Mouse (Mus musculus): ENCODE data around the gene Gm136. TPM values are rescaled to one million over a fixed set of nuclear protein-coding genes. Genes with fewer than 3 reads are reported as not detected.

Gene Gm136
- polyA plus RNA-seq, 1 experiment from 2014 or later = not detected

GRCm38 (mm10) chr4:34723186-34723585 is 32.9 kb downstream of the Gm136 start:
- Histone ChIP-seq H3K9ac (ENCODE audit: low read length) (no peak overlapping the region), H3K9me3 (replicated peaks; ENCODE audit: control insufficient read depth, low read length) (peaks cover 5% of the 10 kb centered on the region; the same call in 1 of the 2 replicates), H3K27me3 (replicated peaks; ENCODE audit: control insufficient read depth, insufficient read depth, low read length) (no peaks in the 10 kb centered on the region), H3K36me3 (ENCODE audit: control insufficient read depth, insufficient read depth, low read length) (no peaks in the 10 kb centered on the region), H3K4me2 (ENCODE audit: low read length) (no peak overlapping the region), H3K4me3 (ENCODE audit: low read depth, low read length) (no peak overlapping the region), H3K27ac (ENCODE audit: low read depth, low read length) (no peak overlapping the region), H3K4me1 (ENCODE audit: control insufficient read depth, insufficient read depth, low read length) (no peaks in the 10 kb centered on the region)
- 70% methylated on average over 4 of the region's 4 CpGs for WGBS
- no peak for DNase-seq (ENCODE audit: low spot score)
- ATAC-seq = no peak

- Histone ChIP-seq H3K36me3 (ENCODE audit: control insufficient read depth, insufficient read depth, low read length) (no peaks in the 10 kb centered on the region), H3K4me2 (ENCODE audit: low read length) (no peak overlapping the region), H3K27ac (ENCODE audit: low read depth, low read length) (no peak overlapping the region), H3K27me3 (replicated peaks; ENCODE audit: control insufficient read depth, insufficient read depth, low read length) (no peaks in the 10 kb centered on the region), H3K9ac (ENCODE audit: low read length) (no peak overlapping the region), H3K4me3 (ENCODE audit: low read depth, low read length) (no peak overlapping the region), H3K9me3 (replicated peaks; ENCODE audit: control insufficient read depth, low read length) (peaks cover 5% of the 10 kb centered on the region; the same call in 1 of the 2 replicates), H3K4me1 (ENCODE audit: control insufficient read depth, insufficient read depth, low read length) (no peaks in the 10 kb centered on the region)
- ATAC-seq = no peak
- no peak for DNase-seq (ENCODE audit: low spot score)
- WGBS = 91% methylated on average over 7 of the region's 7 CpGs
Observed at GRCm38 (mm10) chr4:34720127-34720895, 35.8 kb downstream of the Gm136 start.

- H3K4me1 ChIP-seq (ENCODE audit: control insufficient read depth, insufficient read depth, low read length) = no peaks in the 10 kb centered on the region
- H3K9me3 ChIP-seq (replicated peaks; ENCODE audit: control insufficient read depth, low read length) = peaks cover 5% of the 10 kb centered on the region; the same call in 1 of the 2 replicates
- WGBS = 97% methylated on average over 12 of the region's 12 CpGs
- H3K27ac ChIP-seq (ENCODE audit: low read depth, low read length) = no peak overlapping the region
- no peak for ATAC-seq
- H3K36me3 ChIP-seq (ENCODE audit: control insufficient read depth, insufficient read depth, low read length) = no peaks in the 10 kb centered on the region
- H3K27me3 ChIP-seq (replicated peaks; ENCODE audit: control insufficient read depth, insufficient read depth, low read length) = no peaks in the 10 kb centered on the region
- no peak overlapping the region for H3K4me2 ChIP-seq (ENCODE audit: low read length)
- no peak overlapping the region for H3K9ac ChIP-seq (ENCODE audit: low read length)
- DNase-seq (ENCODE audit: low spot score) = no peak
- H3K4me3 ChIP-seq (ENCODE audit: low read depth, low read length) = no peak overlapping the region
Observed at GRCm38 (mm10) chr4:34719421-34719820, 36.6 kb downstream of the Gm136 start.

- no peak overlapping the region for H3K4me3 ChIP-seq (ENCODE audit: low read depth, low read length)
- H3K27ac ChIP-seq (ENCODE audit: low read depth, low read length) = no peak overlapping the region
- no peaks in the 10 kb centered on the region for H3K27me3 ChIP-seq (replicated peaks; ENCODE audit: control insufficient read depth, insufficient read depth, low read length)
- H3K36me3 ChIP-seq (ENCODE audit: control insufficient read depth, insufficient read depth, low read length) = no peaks in the 10 kb centered on the region
- 94% methylated on average over 1 of the region's 1 CpGs for WGBS
- ATAC-seq = no peak
- H3K9me3 ChIP-seq (replicated peaks; ENCODE audit: control insufficient read depth, low read length) = peaks cover 5% of the 10 kb centered on the region; the same call in 1 of the 2 replicates
- no peak overlapping the region for H3K4me2 ChIP-seq (ENCODE audit: low read length)
- no peak for DNase-seq (ENCODE audit: low spot score)
- no peak overlapping the region for H3K9ac ChIP-seq (ENCODE audit: low read length)
- H3K4me1 ChIP-seq (ENCODE audit: control insufficient read depth, insufficient read depth, low read length) = no peaks in the 10 kb centered on the region
Observed at GRCm38 (mm10) chr4:34715062-34715461, 41.0 kb downstream of the Gm136 start.

GRCm38 (mm10) chr4:34708127-34708526 is 47.9 kb downstream of the Gm136 start:
- no peaks in the 10 kb centered on the region for H3K27me3 ChIP-seq (replicated peaks; ENCODE audit: control insufficient read depth, insufficient read depth, low read length)
- no peak overlapping the region for H3K27ac ChIP-seq (ENCODE audit: low read depth, low read length)
- no peak overlapping the region for H3K4me3 ChIP-seq (ENCODE audit: low read depth, low read length)
- no peak overlapping the region for H3K9ac ChIP-seq (ENCODE audit: low read length)
- DNase-seq (ENCODE audit: low spot score) = no peak
- no peak overlapping the region for H3K4me2 ChIP-seq (ENCODE audit: low read length)
- ATAC-seq = no peak
- H3K36me3 ChIP-seq (ENCODE audit: control insufficient read depth, insufficient read depth, low read length) = no peaks in the 10 kb centered on the region
- H3K4me1 ChIP-seq (ENCODE audit: control insufficient read depth, insufficient read depth, low read length) = no peaks in the 10 kb centered on the region
- no peaks in the 10 kb centered on the region for H3K9me3 ChIP-seq (replicated peaks; ENCODE audit: control insufficient read depth, low read length)
- WGBS = 91% methylated on average over 3 of the region's 3 CpGs

- DNase-seq (ENCODE audit: low spot score) (no peak), ATAC-seq (no peak)
- H3K4me3 ChIP-seq (ENCODE audit: low read depth, low read length) = no peak overlapping the region
- H3K27ac ChIP-seq (ENCODE audit: low read depth, low read length) = no peak overlapping the region
- H3K27me3 ChIP-seq (replicated peaks; ENCODE audit: control insufficient read depth, insufficient read depth, low read length) = no peaks in the 10 kb centered on the region
- H3K9me3 ChIP-seq (replicated peaks; ENCODE audit: control insufficient read depth, low read length) = no peaks in the 10 kb centered on the region
- 82% methylated on average over 3 of the region's 3 CpGs for WGBS
- no peak overlapping the region for H3K9ac ChIP-seq (ENCODE audit: low read length)
- H3K4me2 ChIP-seq (ENCODE audit: low read length) = no peak overlapping the region
- no peaks in the 10 kb centered on the region for H3K36me3 ChIP-seq (ENCODE audit: control insufficient read depth, insufficient read depth, low read length)
- no peaks in the 10 kb centered on the region for H3K4me1 ChIP-seq (ENCODE audit: control insufficient read depth, insufficient read depth, low read length)
Observed at GRCm38 (mm10) chr4:34707248-34707647, 48.8 kb downstream of the Gm136 start.

GRCm38 (mm10) chr4:34703029-34703428 is 53.0 kb downstream of the Gm136 start:
- H3K9ac ChIP-seq (ENCODE audit: low read length) = no peak overlapping the region
- no peaks in the 10 kb centered on the region for H3K27me3 ChIP-seq (replicated peaks; ENCODE audit: control insufficient read depth, insufficient read depth, low read length)
- WGBS = 77% methylated on average over 4 of the region's 4 CpGs
- H3K4me3 ChIP-seq (ENCODE audit: low read depth, low read length) = no peak overlapping the region
- no peaks in the 10 kb centered on the region for H3K4me1 ChIP-seq (ENCODE audit: control insufficient read depth, insufficient read depth, low read length)
- no peaks in the 10 kb centered on the region for H3K9me3 ChIP-seq (replicated peaks; ENCODE audit: control insufficient read depth, low read length)
- H3K36me3 ChIP-seq (ENCODE audit: control insufficient read depth, insufficient read depth, low read length) = no peaks in the 10 kb centered on the region
- ATAC-seq (no peak), DNase-seq (ENCODE audit: low spot score) (no peak)
- H3K4me2 ChIP-seq (ENCODE audit: low read length) = no peak overlapping the region
- H3K27ac ChIP-seq (ENCODE audit: low read depth, low read length) = no peak overlapping the region

GRCm38 (mm10) chr4:34702231-34702630 is 53.8 kb downstream of the Gm136 start:
- H3K27me3 ChIP-seq (replicated peaks; ENCODE audit: control insufficient read depth, insufficient read depth, low read length) = no peaks in the 10 kb centered on the region
- no peak for ATAC-seq
- no peaks in the 10 kb centered on the region for H3K9me3 ChIP-seq (replicated peaks; ENCODE audit: control insufficient read depth, low read length)
- H3K4me1 ChIP-seq (ENCODE audit: control insufficient read depth, insufficient read depth, low read length) = no peaks in the 10 kb centered on the region
- no peak overlapping the region for H3K4me3 ChIP-seq (ENCODE audit: low read depth, low read length)
- WGBS = 97% methylated on average over 11 of the region's 11 CpGs
- no peak overlapping the region for H3K4me2 ChIP-seq (ENCODE audit: low read length)
- no peaks in the 10 kb centered on the region for H3K36me3 ChIP-seq (ENCODE audit: control insufficient read depth, insufficient read depth, low read length)
- no peak for DNase-seq (ENCODE audit: low spot score)
- no peak overlapping the region for H3K9ac ChIP-seq (ENCODE audit: low read length)
- H3K27ac ChIP-seq (ENCODE audit: low read depth, low read length) = no peak overlapping the region

GRCm38 (mm10) chr4:34701528-34701927 is 54.5 kb downstream of the Gm136 start:
- DNase-seq (ENCODE audit: low spot score) (peak; percentile 62), ATAC-seq (peak; percentile 54; the same call in 1 of the 2 replicates)
- Histone ChIP-seq H3K36me3 (ENCODE audit: control insufficient read depth, insufficient read depth, low read length) (no peaks in the 10 kb centered on the region), H3K9me3 (replicated peaks; ENCODE audit: control insufficient read depth, low read length) (no peaks in the 10 kb centered on the region), H3K4me3 (ENCODE audit: low read depth, low read length) (no peak overlapping the region), H3K27me3 (replicated peaks; ENCODE audit: control insufficient read depth, insufficient read depth, low read length) (no peaks in the 10 kb centered on the region), H3K4me1 (ENCODE audit: control insufficient read depth, insufficient read depth, low read length) (no peaks in the 10 kb centered on the region), H3K27ac (ENCODE audit: low read depth, low read length) (no peak overlapping the region), H3K9ac (ENCODE audit: low read length) (no peak overlapping the region), H3K4me2 (ENCODE audit: low read length) (no peak overlapping the region)
- WGBS = 48% methylated on average over 5 of the region's 5 CpGs
